Mouse (Mus musculus): ENCODE data around the gene Btbd9. TPM values are rescaled to one million over a fixed set of nuclear protein-coding genes. Genes with fewer than 3 reads are reported as not detected.

Gene Btbd9
- total RNA-seq (2023): 81.2 TPM

DNA sequence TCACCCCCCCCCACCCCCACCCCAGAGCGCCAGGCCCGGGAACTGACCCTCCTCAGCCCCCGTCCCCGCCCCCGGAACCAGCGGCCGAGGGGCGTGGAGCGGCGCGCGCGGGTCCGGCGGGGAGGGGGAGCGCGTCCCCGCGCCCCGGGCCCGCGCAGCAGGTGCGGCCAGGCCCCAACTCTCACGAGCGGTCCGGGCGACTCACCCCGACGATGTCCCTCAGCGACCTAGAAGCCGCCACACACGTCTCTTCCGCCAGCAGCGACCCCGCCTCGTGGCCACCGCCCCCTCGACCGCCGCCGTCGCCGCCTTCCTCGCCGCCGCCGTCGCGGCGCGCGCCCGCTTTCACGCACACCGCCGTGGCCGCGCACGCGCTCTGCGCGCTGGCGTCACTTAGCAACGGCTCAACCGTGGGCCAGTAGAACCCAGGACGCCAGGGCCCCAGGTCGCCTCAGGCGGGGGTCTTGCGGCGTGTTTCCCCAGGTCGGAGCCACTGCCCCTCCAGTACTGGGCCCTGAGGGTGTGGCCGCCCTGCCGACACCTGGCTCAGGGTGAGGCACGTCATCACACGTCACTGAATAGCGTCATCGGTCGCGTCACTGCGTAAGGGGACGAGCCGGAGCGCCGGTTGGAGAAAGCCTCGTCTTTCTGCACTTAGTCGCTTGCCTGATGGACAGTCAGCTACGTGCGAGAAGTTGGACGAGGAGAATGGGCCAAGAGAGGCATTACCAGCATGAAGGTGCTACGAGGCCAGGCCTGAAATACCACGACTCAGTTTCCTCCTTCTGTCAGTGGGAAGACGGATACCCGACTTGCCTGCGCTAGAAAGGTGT is at the start of gene Btbd9:
Gene Btbd9, minus strand, starts transcription at position 548 of the 833 bp plus-strand sequence.

DNA sequence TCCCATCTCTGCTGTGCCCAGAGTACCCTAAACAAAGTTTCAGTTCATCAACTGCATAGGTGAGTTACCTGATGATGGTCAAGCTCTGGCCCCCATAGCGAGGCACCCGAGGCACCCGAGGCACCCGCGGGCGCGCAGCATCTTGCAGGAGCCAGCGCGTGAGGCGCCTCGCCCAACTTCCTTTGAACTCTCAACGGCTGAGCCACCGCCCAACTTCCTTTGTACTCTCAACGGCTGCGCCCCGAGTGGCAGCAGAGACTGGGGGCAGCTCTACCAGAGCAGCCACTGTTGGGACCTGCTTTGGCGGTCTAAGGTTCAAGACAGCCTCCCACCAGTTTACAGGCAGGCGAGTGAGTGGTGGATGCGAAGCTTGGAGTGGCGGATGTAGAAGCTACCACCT is 47.8 kb upstream of the Btbd9 start, which contains the start of gene Dnah8:
Gene Dnah8, plus strand, starts transcription at position 223 of the 400 bp plus-strand sequence.

Other genes starting within 250 kb of the Btbd9 start
- 89.6 TPM for gene Dnah8, start 47.9 kb upstream of the Btbd9 start, total RNA-seq (2023)
- gene Glo1, start 50.4 kb upstream of the Btbd9 start, total RNA-seq (2023): 50.3 TPM